Mouse (Mus musculus) lung, postnatal 36 days (tissue): Measurements from ENCODE around the gene Prr18.
"Not testable (repeated sequence)": the region's sequence is repeated elsewhere in the genome, so short reads cannot be mapped to it uniquely, and the experiment has no call there.

Source experiments
- DNase-seq: peaks from one replicate; pipeline ENCODE4 v3.0.0; 2022; ENCODE audit warnings: mixed read lengths

The Prr18 gene

DNA sequence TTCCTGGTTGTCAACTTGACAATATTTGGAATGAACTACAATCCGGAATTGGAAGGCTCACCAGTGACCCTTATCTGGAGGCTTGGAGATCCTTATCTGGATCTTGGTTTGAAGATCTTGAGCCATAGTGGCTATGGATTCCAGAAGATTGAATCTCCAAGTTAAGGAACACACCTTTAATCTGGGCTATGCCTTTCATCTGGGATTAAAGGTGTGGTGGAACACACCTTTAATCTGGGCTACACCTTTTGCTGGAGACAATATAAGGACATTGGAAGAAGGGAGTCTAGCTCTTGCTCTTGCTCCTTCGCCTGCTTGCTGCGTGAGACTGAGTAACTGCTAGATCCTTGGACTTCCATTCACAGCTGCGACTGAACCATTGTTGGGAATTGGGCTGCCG, at the start of gene Prr18:
Gene Prr18 (plus strand): TSS at position 301 of the 400 bp plus-strand sequence.
- DNase-seq, result not testable (repeated sequence)

DNA sequence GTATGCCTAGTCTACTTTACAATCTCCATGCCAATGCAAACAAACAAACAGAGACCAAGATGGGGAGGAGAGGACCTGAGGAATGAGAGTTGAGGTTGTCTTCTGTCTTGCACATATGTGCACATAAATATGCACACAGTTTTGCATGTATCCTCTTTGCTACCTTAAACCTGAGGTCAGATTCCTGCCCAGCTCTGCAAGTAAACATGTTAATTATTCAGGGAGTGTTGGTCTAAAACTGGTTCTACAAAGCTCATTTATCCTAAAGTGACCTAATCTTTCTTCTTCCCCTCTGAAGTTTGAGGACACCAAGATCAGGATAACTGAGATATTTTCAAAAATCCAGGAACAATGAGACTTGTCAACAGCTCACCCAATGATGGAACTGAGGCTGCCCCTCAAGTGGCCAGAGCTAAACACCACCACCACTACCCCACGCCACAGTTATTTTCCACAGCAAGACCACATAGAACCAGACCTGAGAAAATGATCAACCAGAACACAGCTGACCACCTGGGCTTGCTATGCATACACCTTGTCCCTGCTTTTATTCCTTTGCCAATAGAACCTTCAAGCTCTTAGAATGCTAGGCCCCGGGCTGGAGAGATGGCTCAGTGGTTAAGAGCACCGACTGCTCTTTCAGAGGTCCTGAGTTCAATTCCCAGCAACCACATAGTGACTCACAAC, 47.1 kb upstream of the Prr18 start:
- DNase-seq, result no peak

DNA sequence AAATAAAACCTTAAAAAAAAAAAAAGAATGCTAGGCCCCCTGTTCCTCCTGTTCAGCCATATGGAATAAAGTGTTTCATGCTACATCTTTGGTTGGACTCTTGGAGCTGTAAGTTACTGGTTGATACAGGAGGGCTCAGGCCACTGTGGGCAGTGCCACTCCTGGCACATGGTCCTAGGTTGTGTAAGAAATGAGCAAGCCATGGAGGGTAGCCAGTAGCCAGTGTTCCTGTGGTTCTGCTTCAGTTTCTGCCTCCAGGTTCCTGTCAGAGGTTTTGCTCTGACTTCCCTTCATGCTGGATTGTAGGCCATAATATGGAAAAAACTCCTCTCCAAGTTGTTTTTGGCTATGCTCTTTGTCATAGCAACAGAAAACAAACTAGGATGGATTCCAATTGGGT, 46.5 kb upstream of the Prr18 start:
- peak; percentile 26 for DNase-seq

DNA sequence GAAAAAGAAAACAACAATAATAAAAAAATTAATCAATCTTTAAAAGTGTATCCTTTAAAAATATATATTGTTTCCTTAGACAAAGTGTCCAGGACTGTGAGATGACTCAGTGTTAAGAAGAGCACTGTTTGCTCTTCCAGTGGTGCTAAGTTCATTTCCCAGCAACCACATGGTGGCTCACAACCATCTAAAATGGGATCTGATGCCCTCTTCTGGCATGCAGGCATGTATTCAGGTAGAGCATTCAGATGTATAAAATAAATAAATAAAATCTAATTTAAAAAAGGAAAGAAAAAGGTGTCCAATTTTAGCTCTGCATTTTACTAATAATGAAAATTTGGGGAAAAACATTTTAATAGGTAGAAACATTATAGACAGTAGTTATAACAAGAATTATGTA, 41.4 kb upstream of the Prr18 start:
- DNase-seq, result no peak

GRCm38 (mm10) chr17:8296313-8296844, 40.9 kb upstream of the Prr18 start:
- DNase-seq, result no peak

GRCm38 (mm10) chr17:8297746-8298145, 39.5 kb upstream of the Prr18 start:
- DNase-seq, result no peak

DNA sequence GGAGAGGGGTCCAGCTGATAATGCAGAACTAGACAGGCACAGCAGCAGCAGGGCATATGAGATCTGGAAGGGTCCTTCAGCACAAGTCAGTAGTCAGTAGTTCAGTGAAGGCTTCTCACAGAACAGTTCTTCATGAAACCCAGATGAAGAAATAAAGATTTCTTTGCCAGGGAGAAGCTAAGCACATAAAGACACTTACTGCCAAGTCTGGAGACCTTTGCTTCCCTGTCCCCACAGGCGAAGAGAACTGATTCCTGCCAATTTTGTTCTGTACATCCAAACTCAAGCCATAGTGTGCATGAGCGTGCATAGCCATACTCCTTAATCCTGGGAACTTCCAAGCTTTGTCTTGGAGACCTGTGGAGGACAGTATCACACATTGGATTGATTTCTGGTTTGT, 39.0 kb upstream of the Prr18 start:
- DNase-seq, result no peak

DNA sequence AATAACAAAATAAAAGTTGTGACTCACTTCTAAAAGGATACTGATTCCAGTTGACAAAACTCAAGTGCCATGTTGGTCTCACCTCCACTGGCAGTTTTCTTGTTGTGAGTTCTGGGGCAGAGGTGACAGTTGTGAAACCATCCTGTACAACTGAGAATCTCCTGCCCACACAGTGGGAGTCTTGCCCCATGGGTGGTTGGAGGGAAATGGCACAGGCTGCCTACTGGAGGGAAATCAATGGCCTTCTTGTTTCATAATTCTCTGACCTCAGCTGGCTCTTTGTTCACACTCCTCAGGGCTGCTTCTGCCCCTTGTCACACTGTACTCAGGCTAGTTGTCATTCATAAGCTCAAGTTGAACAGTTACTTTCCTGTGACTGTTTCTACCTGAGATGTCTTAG, 37.7 kb upstream of the Prr18 start:
- peak; percentile 58 for DNase-seq

GRCm38 (mm10) chr17:8301515-8301914, 35.7 kb upstream of the Prr18 start:
- DNase-seq, result no peak

- no peak for DNase-seq
Measured at GRCm38 (mm10) chr17:8302772-8303438, 34.4 kb upstream of the Prr18 start.

DNA sequence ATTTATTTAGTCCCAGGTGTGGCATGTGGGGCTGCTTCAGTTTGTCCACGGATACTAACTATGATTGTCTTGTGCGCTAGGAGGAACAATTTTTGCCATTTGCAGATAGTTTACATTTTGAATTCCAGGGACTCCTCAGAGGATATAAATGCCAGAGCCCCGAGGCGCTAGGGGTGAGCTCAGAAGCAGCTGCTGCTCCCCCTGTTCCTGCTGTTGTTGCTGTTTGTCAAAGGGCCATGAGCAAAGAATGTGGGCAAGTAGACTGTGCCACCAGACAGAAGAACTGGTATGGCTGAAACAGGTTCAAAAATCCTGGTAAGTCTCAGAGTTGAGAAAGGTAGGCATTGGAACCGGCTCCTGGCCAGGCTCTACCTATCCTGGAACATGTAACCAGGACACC, 33.6 kb upstream of the Prr18 start:
- no peak for DNase-seq

GRCm38 (mm10) chr17:8305801-8306200, 31.5 kb upstream of the Prr18 start:
- DNase-seq, result no peak

- DNase-seq, result peak; percentile 98
Measured at GRCm38 (mm10) chr17:8310838-8311614, 26.2 kb upstream of the Prr18 start, which contains the start of gene Sft2d1. TSS of gene Sft2d1 (plus strand) at chr17:8311102.

GRCm38 (mm10) chr17:8311751-8312150, 25.5 kb upstream of the Prr18 start:
- DNase-seq, result peak; percentile 50

DNA sequence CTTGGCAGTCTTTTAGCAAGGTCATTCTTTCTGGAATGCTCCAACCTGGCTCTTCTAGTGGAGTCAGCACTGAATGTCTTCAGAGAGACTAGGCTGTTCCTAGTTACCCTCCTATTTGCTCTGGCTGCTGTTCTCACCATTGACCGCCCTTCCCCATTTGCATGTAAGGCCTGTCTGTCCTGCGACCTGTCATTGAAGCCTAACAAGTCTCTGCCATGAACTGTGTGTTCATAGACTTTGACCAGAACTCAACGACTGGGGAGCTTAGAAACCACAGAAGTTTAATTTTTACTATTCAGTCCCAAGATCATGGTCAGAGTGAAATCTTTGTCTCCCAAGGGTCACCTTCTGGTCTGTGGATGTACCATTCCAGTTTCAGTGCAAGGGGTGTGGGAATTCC, 23.3 kb upstream of the Prr18 start:
- DNase-seq, result no peak

GRCm38 (mm10) chr17:8316251-8316650, 21.0 kb upstream of the Prr18 start:
- peak; percentile 61 for DNase-seq

- DNase-seq, result not testable (repeated sequence)
Measured at GRCm38 (mm10) chr17:8326877-8327276, 10.4 kb upstream of the Prr18 start.

- peak; percentile 37 for DNase-seq
Measured at GRCm38 (mm10) chr17:8328511-8329174, 8.6 kb upstream of the Prr18 start.

DNA sequence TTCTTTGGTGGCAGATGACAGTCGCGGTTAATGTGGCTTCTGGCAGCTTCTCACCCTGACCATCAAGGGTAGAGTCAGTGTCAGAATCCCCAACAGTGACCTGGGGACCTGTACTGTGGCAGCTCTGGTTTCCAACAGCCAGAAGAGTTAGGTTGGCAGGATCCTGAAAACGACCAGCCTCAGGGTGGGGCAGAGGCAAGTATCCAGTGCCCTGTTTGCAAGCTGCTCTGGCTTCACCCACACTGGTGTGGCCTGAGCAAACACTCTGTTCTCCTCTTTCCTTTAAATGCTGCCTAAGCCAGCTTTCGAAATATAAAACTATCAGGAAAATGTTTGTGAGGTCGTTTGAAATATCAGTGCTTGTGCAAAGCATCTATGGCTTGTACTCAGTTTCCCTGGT, 6.7 kb upstream of the Prr18 start:
- peak; percentile 32 for DNase-seq

- peak; percentile 82 for DNase-seq
Measured at GRCm38 (mm10) chr17:8339666-8340374, 2.6 kb downstream of the Prr18 start.

DNA sequence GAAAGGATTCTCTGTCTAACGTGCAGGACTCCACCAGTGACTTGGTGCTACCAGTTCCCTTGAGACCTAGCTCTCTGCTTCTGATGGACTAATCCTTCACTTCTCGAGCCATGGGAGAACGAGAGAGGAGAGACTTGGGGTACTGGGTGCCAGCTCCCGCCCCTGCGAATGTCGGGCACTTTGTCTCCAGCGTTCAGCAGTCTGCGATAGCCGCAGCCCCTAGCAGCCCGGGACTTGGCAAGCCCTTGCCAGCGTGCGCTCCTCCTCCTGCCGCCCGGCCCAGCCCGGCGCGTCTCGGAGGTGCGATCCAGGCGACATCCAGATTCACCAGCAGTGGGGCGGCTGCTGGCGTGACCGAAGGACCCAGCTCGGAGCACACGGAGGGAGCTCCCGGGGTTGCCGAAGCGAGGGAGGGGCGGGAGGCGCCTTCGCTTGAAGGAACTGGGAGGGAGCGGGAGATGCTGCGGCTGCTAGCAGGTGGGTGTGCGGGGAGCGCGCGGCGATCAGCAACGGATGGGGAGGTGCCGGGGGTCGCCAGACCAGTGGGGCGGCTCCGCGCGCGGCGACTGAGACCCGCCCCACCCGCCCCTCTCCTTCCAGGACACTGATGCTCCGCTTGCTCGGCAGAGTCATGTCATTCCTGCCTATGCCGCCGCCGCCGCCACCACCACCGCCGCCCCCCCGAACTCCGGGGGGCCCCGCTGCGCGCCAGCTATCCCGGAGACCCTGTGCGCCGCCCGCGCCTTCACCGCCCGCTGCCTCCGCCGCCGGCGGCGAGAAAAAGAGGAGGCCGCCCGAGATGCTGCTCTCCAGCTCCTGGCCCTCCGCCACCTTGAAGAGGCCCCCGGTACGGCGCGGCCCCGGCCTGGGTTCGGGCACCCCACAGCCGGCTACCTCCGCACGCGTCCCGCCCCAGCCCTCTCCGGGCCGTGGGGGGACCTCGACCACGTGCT, 3.4 kb downstream of the Prr18 start:
- DNase-seq, result peak; percentile 18
